Mouse (Mus musculus) C2C12 (cell line): Measurements from ENCODE around the gene Ms4a6c. TPM values are rescaled to one million over a fixed set of nuclear protein-coding genes. Genes with fewer than 3 reads are reported as not detected.
"Not testable (repeated sequence)": the region's sequence is repeated elsewhere in the genome, so short reads cannot be mapped to it uniquely, and the experiment has no call there.

Source experiments
- H3K27me3 ChIP-seq: one replicate; pipeline ENCODE4 v1.6.1; 2011; ENCODE audit not compliant: control insufficient read depth, insufficient read depth, insufficient read length
- H3K36me3 ChIP-seq: one replicate; pipeline ENCODE4 v1.6.1; 2011; ENCODE audit not compliant: control insufficient read depth, insufficient read depth
- H3K4me3 ChIP-seq: one replicate; pipeline ENCODE4 v1.5.1; 2011; ENCODE audit warnings: mild to moderate bottlenecking, control low read depth; ENCODE audit not compliant: poor library complexity, insufficient read depth, severe bottlenecking
- H3K79me2 ChIP-seq: one replicate; pipeline ENCODE4 v1.6.1; 2011; ENCODE audit not compliant: control insufficient read depth, insufficient read depth
- H3K79me3 ChIP-seq: one replicate; pipeline ENCODE4 v1.6.1; 2011; ENCODE audit warnings: low read depth, control low read depth
- H3ac ChIP-seq: one replicate; pipeline ENCODE3; 2011; ENCODE audit warnings: low read depth; ENCODE audit not compliant: control insufficient read depth, insufficient read length
- CEBPB ChIP-seq: IDR thresholded peaks from one replicate; pipeline ENCODE4 v1.6.1; 2011; ENCODE audit warnings: low read depth, mild to moderate bottlenecking, control low read depth, moderate library complexity
- CTCF ChIP-seq: IDR thresholded peaks from one replicate; pipeline ENCODE4 v1.5.1; 2011; ENCODE audit not compliant: control insufficient read depth, insufficient read depth, insufficient read length
- FOSL1 ChIP-seq: IDR thresholded peaks from one replicate; pipeline ENCODE4 v1.8.0; 2011; ENCODE audit warnings: mild to moderate bottlenecking, low read length; ENCODE audit not compliant: poor library complexity, insufficient read depth, severe bottlenecking
- MAX ChIP-seq: IDR thresholded peaks from one replicate; pipeline ENCODE4 v1.6.1; 2011; ENCODE audit warnings: mild to moderate bottlenecking, control low read depth
- MYOD1 ChIP-seq: IDR thresholded peaks from one replicate; pipeline ENCODE4 v1.6.1; 2011; ENCODE audit warnings: low read depth; ENCODE audit not compliant: control insufficient read depth, insufficient read length
- MYOG ChIP-seq: IDR thresholded peaks from one replicate; pipeline ENCODE4 v1.6.1; 2011; ENCODE audit not compliant: control insufficient read depth, insufficient read length; ENCODE audit errors: extremely low read depth
- USF1 ChIP-seq: IDR thresholded peaks from one replicate; pipeline ENCODE4 v1.6.1; 2011; ENCODE audit warnings: low read depth, mild to moderate bottlenecking, control low read depth, moderate library complexity
- polyA plus RNA-seq: library from polyadenylated mRNA; unstranded; fragments of >200 nt; fragmentation: generic; extraction: Trizol; gene quantifications from one replicate; pipeline ENCODE4 v1.2.1, GENCODE M21; 2012; ENCODE audit warnings: missing spikeins

Gene Ms4a6c
- polyA plus RNA-seq, 1 experiment = not detected

DNA sequence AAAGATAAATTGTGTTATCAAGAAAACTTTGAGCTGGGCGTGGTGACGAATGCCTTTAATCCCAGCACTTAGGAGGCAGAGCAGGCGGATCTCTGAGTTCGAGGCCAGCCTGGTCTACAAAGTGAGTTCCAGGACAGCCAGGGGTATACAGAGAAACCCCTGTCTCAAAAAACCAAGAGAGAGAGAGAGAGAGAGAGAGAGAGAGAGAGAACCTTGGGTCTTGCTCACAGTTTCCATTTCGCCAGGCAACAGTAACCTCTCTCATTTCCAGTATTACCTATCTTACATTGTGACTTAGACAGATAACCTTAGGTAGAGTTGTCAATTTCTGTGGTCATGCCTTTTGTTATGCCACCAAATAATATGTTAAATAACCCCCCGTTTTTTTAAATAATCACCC, 27.2 kb downstream of the Ms4a6c start:
- no peaks in the 10 kb centered on the region for H3K79me3 ChIP-seq
- H3ac ChIP-seq = no peak overlapping the region
- H3K4me3 ChIP-seq = no peak overlapping the region
- TF ChIP-seq MAX = no peak
- no peak for TF ChIP-seq USF1
- no peak for TF ChIP-seq MYOG
- no peak for TF ChIP-seq CEBPB
- no peak for TF ChIP-seq MYOD1
- no peak for TF ChIP-seq FOSL1
- TF ChIP-seq CTCF = no peak
- no peaks in the 10 kb centered on the region for H3K36me3 ChIP-seq
- no peaks in the 10 kb centered on the region for H3K27me3 ChIP-seq
- H3K79me2 ChIP-seq = no peaks in the 10 kb centered on the region

DNA sequence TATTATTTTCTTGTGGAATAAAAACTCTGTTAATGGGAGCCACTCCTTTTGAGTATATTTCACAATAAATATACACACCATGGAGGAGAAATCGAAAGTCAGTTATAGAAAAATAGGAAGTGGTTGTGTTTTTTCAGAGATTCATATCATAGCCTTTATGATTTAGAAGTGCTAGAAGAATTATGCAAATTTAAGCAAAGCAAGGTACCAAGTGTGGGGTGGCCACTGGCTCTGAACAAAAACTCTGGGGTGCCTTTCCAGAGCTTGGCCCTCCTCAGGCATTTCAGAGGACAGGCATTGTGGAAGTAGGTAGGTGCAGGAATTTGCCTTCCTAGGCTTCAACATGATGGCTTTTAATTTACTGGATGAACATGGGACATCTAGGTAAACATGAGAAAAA, 28.1 kb downstream of the Ms4a6c start:
- not testable (repeated sequence) for H3K79me3 ChIP-seq, H3K4me3 ChIP-seq, H3ac ChIP-seq, H3K79me2 ChIP-seq, H3K36me3 ChIP-seq, H3K27me3 ChIP-seq

DNA sequence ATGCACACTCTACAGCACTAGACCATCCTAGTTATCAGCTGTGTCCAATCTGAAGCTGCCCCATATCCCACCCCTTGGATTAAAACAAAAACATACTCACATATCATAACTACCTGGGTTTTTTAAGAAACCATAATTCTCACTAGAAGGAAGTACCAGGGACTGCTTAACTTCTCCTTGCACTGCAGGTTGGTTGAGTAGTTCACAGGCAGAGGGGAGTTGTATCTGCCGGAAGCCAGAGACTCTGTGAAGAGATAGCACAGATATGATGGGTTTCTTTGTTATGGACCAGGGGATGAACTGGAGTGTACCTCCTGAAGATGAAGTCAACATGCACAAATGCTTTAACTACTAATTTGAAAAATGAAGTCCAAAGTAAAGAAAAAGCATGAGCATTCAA, 31.6 kb downstream of the Ms4a6c start:
- Histone ChIP-seq H3K4me3 (no peak overlapping the region), H3K79me3 (no peaks in the 10 kb centered on the region), H3K36me3 (no peaks in the 10 kb centered on the region), H3K27me3 (no peaks in the 10 kb centered on the region), H3K79me2 (no peaks in the 10 kb centered on the region), H3ac (no peak overlapping the region)
- TF ChIP-seq CEBPB = no peak
- TF ChIP-seq USF1 = no peak
- no peak for TF ChIP-seq MYOG
- TF ChIP-seq MYOD1 = no peak
- no peak for TF ChIP-seq MAX
- TF ChIP-seq FOSL1 = no peak
- TF ChIP-seq CTCF = no peak

DNA sequence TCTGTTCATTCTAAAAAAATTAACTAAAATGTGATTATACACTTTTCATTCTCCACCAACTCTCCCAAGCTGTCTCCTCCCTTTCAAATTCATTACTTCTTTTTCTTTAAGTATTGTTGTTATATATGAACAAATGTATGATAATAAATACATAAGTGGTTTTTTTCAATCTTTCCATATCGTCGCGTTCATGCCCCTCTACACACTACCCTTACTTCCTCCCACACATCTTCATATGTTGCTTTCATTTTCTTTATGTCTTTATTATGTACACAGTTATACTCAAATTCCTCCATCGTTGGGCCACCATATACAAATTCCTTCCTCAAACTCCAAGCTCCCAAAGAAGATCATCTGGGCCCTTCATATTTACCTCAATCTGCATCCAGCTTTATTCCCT, 32.2 kb downstream of the Ms4a6c start:
- no peaks in the 10 kb centered on the region for H3K36me3 ChIP-seq
- no peak overlapping the region for H3ac ChIP-seq
- no peak overlapping the region for H3K4me3 ChIP-seq
- H3K27me3 ChIP-seq = no peaks in the 10 kb centered on the region
- H3K79me3 ChIP-seq = no peaks in the 10 kb centered on the region
- TF ChIP-seq FOSL1 (no peak), MYOD1 (no peak), USF1 (no peak), CEBPB (no peak), CTCF (no peak), MYOG (no peak), MAX (no peak)
- no peaks in the 10 kb centered on the region for H3K79me2 ChIP-seq

DNA sequence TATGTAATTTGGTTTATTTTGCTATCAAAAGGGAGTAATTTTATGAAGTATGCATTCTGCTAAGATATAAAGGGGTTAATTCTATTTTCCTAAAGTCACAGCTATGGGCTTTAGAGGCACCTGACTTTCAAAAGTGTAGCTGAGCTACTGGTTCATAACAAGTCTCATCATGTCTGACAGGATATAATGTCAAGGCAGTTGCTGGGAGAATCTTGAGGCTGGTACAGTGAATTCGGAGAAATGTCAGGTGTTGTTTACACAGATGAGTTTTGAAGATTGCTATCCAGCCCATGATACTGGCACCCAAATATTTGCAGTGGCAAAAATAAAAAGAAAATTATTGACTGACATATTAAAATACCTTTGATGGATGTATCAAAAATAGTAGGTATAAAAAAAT, 35.7 kb downstream of the Ms4a6c start:
- H3ac ChIP-seq = no peak overlapping the region
- TF ChIP-seq FOSL1 (no peak), USF1 (no peak), MYOD1 (no peak), CEBPB (no peak), MAX (no peak), MYOG (no peak), CTCF (no peak)
- no peaks in the 10 kb centered on the region for H3K27me3 ChIP-seq
- H3K79me3 ChIP-seq = no peaks in the 10 kb centered on the region
- no peaks in the 10 kb centered on the region for H3K36me3 ChIP-seq
- H3K79me2 ChIP-seq = no peaks in the 10 kb centered on the region
- H3K4me3 ChIP-seq = no peak overlapping the region

DNA sequence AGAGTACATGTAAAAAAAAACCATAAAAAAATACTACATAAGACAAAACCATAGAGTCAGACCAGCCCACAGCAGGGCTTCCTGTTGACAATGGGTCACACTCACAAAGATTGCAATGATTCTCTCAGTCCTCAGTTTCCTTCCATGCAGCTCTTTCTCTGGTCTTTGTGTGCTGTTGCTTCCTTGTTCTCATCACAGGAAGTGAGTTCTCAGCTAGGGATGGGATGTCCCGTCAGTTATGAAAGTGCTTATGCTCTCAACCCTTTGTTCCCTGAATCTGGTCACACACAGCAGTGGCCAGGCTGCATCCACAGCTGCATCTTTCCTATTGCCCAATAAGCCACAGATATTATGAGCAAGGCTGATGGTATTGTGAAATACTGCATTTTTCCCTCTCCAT, 44.3 kb downstream of the Ms4a6c start:
- H3K79me2 ChIP-seq = no peaks in the 10 kb centered on the region
- no peak overlapping the region for H3ac ChIP-seq
- no peak overlapping the region for H3K4me3 ChIP-seq
- TF ChIP-seq FOSL1 (no peak), MAX (no peak), USF1 (no peak), MYOG (no peak), MYOD1 (no peak), CTCF (no peak), CEBPB (no peak)
- no peaks in the 10 kb centered on the region for H3K27me3 ChIP-seq
- H3K36me3 ChIP-seq = no peaks in the 10 kb centered on the region
- H3K79me3 ChIP-seq = no peaks in the 10 kb centered on the region
